Mouse (Mus musculus) heart, postnatal 0 days (tissue): Measurements from ENCODE around the gene Lhb. TPM values are rescaled to one million over a fixed set of nuclear protein-coding genes. Genes with fewer than 3 reads are reported as not detected.
A peak's percentile ranks its signal among the peaks of the same experiment; 100 is the strongest.

Source experiments
- ATAC-seq: fragments of 200-750 bp; cut with Nextera tagmentation; 2 replicates; pipeline ENCODE4 v1.8.0; 2017; ENCODE audit warnings: low read depth, moderate number of reproducible peaks, moderate library complexity; ENCODE audit not compliant: insufficient read depth
- DNase-seq: peaks from one replicate; pipeline ENCODE4 v3.0.0-alpha.2; 2016; ENCODE audit warnings: low spot score
- H3K27ac ChIP-seq: fragments of 300-500 bp; sonication (generic); 2 replicates; pipeline ENCODE4 v1.5.1; 2014; ENCODE audit warnings: low read depth, mild to moderate bottlenecking
- H3K27me3 ChIP-seq: fragments of 300-500 bp; sonication (generic); 2 replicates; pipeline ENCODE4 v1.6.1; 2014; ENCODE audit warnings: low read length, mixed read lengths; ENCODE audit not compliant: control insufficient read depth, insufficient read depth
- H3K36me3 ChIP-seq: fragments of 300-500 bp; sonication (generic); replicated peaks from 2 replicates; pipeline ENCODE4 v1.6.1; 2014; ENCODE audit warnings: low read length, mixed read lengths; ENCODE audit not compliant: control insufficient read depth, insufficient read depth
- H3K4me1 ChIP-seq: fragments of 300-500 bp; sonication (generic); 2 replicates; pipeline ENCODE4 v1.6.1; 2014; ENCODE audit warnings: antibody characterized with exemption; ENCODE audit not compliant: control insufficient read depth, insufficient read depth
- H3K4me2 ChIP-seq: fragments of 300-500 bp; sonication (generic); 2 replicates; pipeline ENCODE4 v1.6.1; 2014; ENCODE audit warnings: low read depth, mild to moderate bottlenecking, low read length, moderate library complexity
- H3K4me3 ChIP-seq: fragments of 300-500 bp; sonication (generic); 2 replicates; pipeline ENCODE4 v1.5.1; 2014; ENCODE audit warnings: low read depth, low read length
- H3K9ac ChIP-seq: fragments of 300-500 bp; sonication (generic); replicated peaks from 2 replicates; pipeline ENCODE4 v1.6.1; 2014; ENCODE audit warnings: low read depth, low read length, mixed read lengths
- H3K9me3 ChIP-seq: fragments of 300-500 bp; sonication (generic); replicated peaks from 2 replicates; pipeline ENCODE4 v1.6.1; 2016; ENCODE audit warnings: low read length; ENCODE audit not compliant: control insufficient read depth
- CTCF ChIP-seq: IDR thresholded peaks from 2 replicates; pipeline ENCODE4 v1.5.1; 2016; ENCODE audit warnings: antibody characterized with exemption, control low read depth, low read depth
- EP300 ChIP-seq: IDR thresholded peaks from 2 replicates; pipeline ENCODE4 v1.6.1; 2016; ENCODE audit warnings: antibody characterized with exemption, low read depth
- WGBS: fragments of 180-500 bp; shearing (Covaris S2); extraction: QIAGEN DNeasy Blood & Tissue Kit; methylation state at CpG from one replicate; pipeline ENCODE4 v1.1.7; 2014; 5-methylcytosine and 5-hydroxymethylcytosine counted together
- polyA plus RNA-seq: library from polyadenylated mRNA; unstranded; fragments of >200 nt; fragmentation: Nextera tagmentation; extraction: Ambion mirVana; gene quantifications from 2 replicates; pipeline ENCODE4 v1.2.1, GENCODE M21; 2015
- total RNA-seq: library from RNA; depleted of rRNA; stranded (reverse); fragments of >200 nt; gene quantifications from 2 replicates; pipeline ENCODE4 v1.2.3, GENCODE M21; 2014; ENCODE audit warnings: low replicate concordance

Gene Lhb
- total and polyA plus RNA-seq, 2 experiments from 2014 or later: not detected

GRCm38 (mm10) chr7:45463987-45464778 lies 43.6 kb downstream of the Lhb start:
- H3K27me3 ChIP-seq: no peaks in the 10 kb centered on the region
- no peak for DNase-seq
- 92% methylated on average over 7 of the region's 7 CpGs for WGBS
- H3K9me3 ChIP-seq: no peaks in the 10 kb centered on the region
- TF ChIP-seq EP300 (no peak), CTCF (no peak)
- no peak overlapping the region for H3K4me3 ChIP-seq
- H3K27ac ChIP-seq: no peak overlapping the region
- no peak overlapping the region for H3K9ac ChIP-seq
- peaks cover 20% of the 10 kb centered on the region for H3K4me1 ChIP-seq
- H3K36me3 ChIP-seq: peaks cover 23% of the 10 kb centered on the region
- no peak overlapping the region for H3K4me2 ChIP-seq
- ATAC-seq: no peak

GRCm38 (mm10) chr7:45465112-45465511 lies 44.5 kb downstream of the Lhb start:
- 94% methylated on average over 12 of the region's 12 CpGs for WGBS
- no peak overlapping the region for H3K4me2 ChIP-seq
- no peak for DNase-seq

GRCm38 (mm10) chr7:45465549-45465948 lies 44.9 kb downstream of the Lhb start:
- Histone ChIP-seq H3K36me3 (peaks cover 23% of the 10 kb centered on the region), H3K9me3 (no peaks in the 10 kb centered on the region), H3K27me3 (no peaks in the 10 kb centered on the region), H3K4me1 (peaks cover 16% of the 10 kb centered on the region), H3K4me2 (peak overlapping the region; percentile 90), H3K27ac (no peak overlapping the region), H3K4me3 (peak overlapping the region; percentile 87), H3K9ac (no peak overlapping the region)
- TF ChIP-seq CTCF (no peak), EP300 (no peak)
- ATAC-seq (no peak), DNase-seq (no peak)
- WGBS: 77% methylated on average over 9 of the region's 9 CpGs

More at GRCm38 (mm10) chr7:45465112-45465511, 44.5 kb downstream of the Lhb start:
- Histone ChIP-seq H3K4me3 (no peak overlapping the region), H3K9me3 (no peaks in the 10 kb centered on the region), H3K27me3 (no peaks in the 10 kb centered on the region), H3K4me1 (peaks cover 20% of the 10 kb centered on the region), H3K27ac (no peak overlapping the region), H3K9ac (no peak overlapping the region), H3K36me3 (peaks cover 23% of the 10 kb centered on the region)
- no peak for ATAC-seq
- TF ChIP-seq CTCF (no peak), EP300 (no peak)

GRCm38 (mm10) chr7:45466283-45467089 lies 45.9 kb downstream of the Lhb start, which contains the start of gene Bax:
Bax (minus strand) TSS chr7:45466898.
- H3K9ac ChIP-seq: peak within 1 kb of the TSS; percentile 75
- peaks cover 12% of the 10 kb centered on the region for H3K4me1 ChIP-seq
- DNase-seq (peak; percentile 98), ATAC-seq (peak; percentile 91)
- peak within 1 kb of the TSS; percentile 90 for H3K4me2 ChIP-seq
- under 1% methylated on average over 42 of the region's 58 CpGs for WGBS
- peak within 1 kb of the TSS; percentile 87 for H3K4me3 ChIP-seq
- H3K27me3 ChIP-seq: no peaks in the 10 kb centered on the region
- TF ChIP-seq CTCF (0 out of 2 replicates have a peak, but pooled peaks have one; percentile 6), EP300 (no peak)
- H3K36me3 ChIP-seq: peaks cover 23% of the 10 kb centered on the region
- H3K9me3 ChIP-seq: no peaks in the 10 kb centered on the region
- H3K27ac ChIP-seq: peak within 1 kb of the TSS; percentile 72

- TF ChIP-seq EP300: no peak
- TF ChIP-seq CTCF: no peak
- H3K27ac ChIP-seq: no peak overlapping the region
- H3K9ac ChIP-seq: no peak overlapping the region
- WGBS: 37% methylated on average over 7 of the region's 7 CpGs
- no peaks in the 10 kb centered on the region for H3K27me3 ChIP-seq
- no peaks in the 10 kb centered on the region for H3K9me3 ChIP-seq
- ATAC-seq (peak; percentile 18), DNase-seq (no peak)
- H3K4me3 ChIP-seq: peak overlapping the region; percentile 87
- peak overlapping the region; percentile 90 for H3K4me2 ChIP-seq
- peaks cover 12% of the 10 kb centered on the region for H3K4me1 ChIP-seq
- H3K36me3 ChIP-seq: peaks cover 23% of the 10 kb centered on the region
Observed at GRCm38 (mm10) chr7:45467090-45467670, 46.6 kb downstream of the Lhb start.
